ENCODE assay signal across 9 mouse cellular contexts in the genomic region with DNA sequence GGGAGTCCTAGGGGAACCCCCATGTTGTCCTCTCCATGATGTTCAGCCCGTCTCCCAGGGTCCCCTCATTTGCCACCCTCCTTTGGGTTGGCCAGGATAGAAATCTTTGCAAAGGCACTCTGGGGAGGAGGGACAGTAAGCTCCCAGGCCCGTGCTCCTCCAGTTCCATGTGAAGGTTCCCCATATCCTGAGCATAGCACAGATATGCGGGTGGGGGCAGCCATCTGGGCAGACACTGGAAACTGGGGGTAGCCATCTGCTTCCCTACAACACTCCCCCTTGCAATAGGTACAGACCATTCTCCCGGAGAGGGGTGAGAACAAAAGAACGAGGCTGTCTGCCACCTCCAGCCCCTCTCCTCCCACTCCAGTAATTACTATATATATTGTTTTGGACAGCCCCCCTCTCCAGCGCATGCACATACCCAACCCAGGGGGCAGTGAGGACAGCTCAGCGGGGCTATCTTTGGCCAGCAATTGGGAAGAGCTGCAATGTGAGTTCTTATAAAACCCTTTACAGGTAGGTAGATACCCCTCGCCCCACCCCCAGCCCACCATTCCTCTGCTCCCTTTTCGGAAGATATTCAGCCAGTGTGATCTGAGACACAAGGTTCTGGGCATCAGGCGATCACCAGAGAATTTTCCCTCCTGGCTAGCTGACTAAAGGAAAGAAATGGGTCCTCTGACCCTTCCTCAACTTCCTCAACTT. TPM values are rescaled to one million over a fixed set of nuclear protein-coding genes. Genes with fewer than 3 reads are reported as not detected.
DNase-seq lines count a peak whose midpoint lies in the region; ATAC-seq and TF ChIP-seq lines count a peak whose summit lies in the region.
"Had no signal": no experiment of that assay in that cellular context is flagged by ENCODE, and none has a peak within 500 bp of the region (broad histone marks: within the 10 kb centered on the region; RNA-seq: fewer than 3 reads in every experiment).

No protein-coding gene starts in this region.

- H3K4me1 ChIP-seq in CH12.LX (ENCODE audit: control insufficient read depth in 1 of 2, insufficient read depth in 2 of 2), result peaks cover 0 to 15% of the 10 kb centered on the region in 2 experiments; a peak in 1 of 4 replicates
- peaks cover 9% of the 10 kb centered on the region for H3K4me1 ChIP-seq in forebrain, embryonic 11.5 days (replicated peaks; ENCODE audit: control insufficient read depth, insufficient read depth, low read length)

- no peak overlapping the region; the same call in 1 of the 2 replicates for H3K9ac ChIP-seq in CH12.LX (ENCODE audit: insufficient read depth, low read depth)
- peak overlapping the region; percentile 88 for H3K9ac ChIP-seq in forebrain, embryonic 11.5 days (ENCODE audit: low read length)

- dilution Hi-C loops in CH12.LX (cut with MboI; ENCODE audit: extremely low pct_ligation_motif_present, extremely low pct_unique_long_range_greater_than_20kb, low sequenced_read_pairs), result no loop called here

- H3K36me3 ChIP-seq in CH12.LX (replicated peaks in 1 of 2; ENCODE audit: control insufficient read depth in 1 of 2, insufficient read depth in 1 of 2, low read length in 1 of 2), result peaks cover 13 to 59% of the 10 kb centered on the region in 2 experiments
- H3K36me3 ChIP-seq in forebrain, embryonic 11.5 days (ENCODE audit: control insufficient read depth, insufficient read depth, low read length), result peaks cover 6% of the 10 kb centered on the region; the same call in 1 of the 2 replicates

- TF ChIP-seq POLR2A in CH12.LX (IDR thresholded peaks at IDR 0.05; ENCODE audit: low read depth, low read length), result no peak

- peak; percentile 54 for DNase-seq in cerebellum, adult 11 months
- no peak for DNase-seq in cerebellum, adult 8-10 months
- DNase-seq in CH12.LX (ENCODE audit: extremely low read depth), result no peak
- DNase-seq in forebrain, embryonic 11.5 days (ENCODE audit: low spot score), result peak; percentile 56
- DNase-seq in layer of hippocampus, postnatal 36 days, result peak; percentile 83 to 84
- peak; percentile 8 for DNase-seq in naive thymus-derived CD4-positive, alpha-beta T cell, adult 2 months (ENCODE audit: low read depth)
- DNase-seq in adipocyte (ENCODE audit: low spot score), result no peak
- no peak for DNase-seq in thymus, postnatal 4 days

- TF ChIP-seq EP300 in CH12.LX (IDR thresholded peaks at IDR 0.05; ENCODE audit: low read length), result no peak

- H3K27me3 ChIP-seq in CH12.LX (replicated peaks), result no peaks in the 10 kb centered on the region
- no peaks in the 10 kb centered on the region for H3K27me3 ChIP-seq in forebrain, embryonic 11.5 days (ENCODE audit: control insufficient read depth, insufficient read depth, low read length)

- ATAC-seq in forebrain, embryonic 11.5 days (replicated peaks; ENCODE audit: low FRiP score), result no peak

- H3K4me2 ChIP-seq in CH12.LX (ENCODE audit: insufficient read depth, low read depth, poor library complexity, severe bottlenecking), result peak overlapping the region; percentile 79; the same call in 1 of the 2 replicates
- H3K4me2 ChIP-seq in forebrain, embryonic 11.5 days (ENCODE audit: low read depth, low read length, severe bottlenecking), result peak overlapping the region; percentile 100

- TF ChIP-seq RAD21 in CH12.LX (IDR thresholded peaks at IDR 0.05; ENCODE audit: low read depth, low read length), result no peak

- no peak overlapping the region for H3K27ac ChIP-seq in CH12.LX (ENCODE audit: insufficient read depth, low read depth)
- H3K27ac ChIP-seq in forebrain, embryonic 11.5 days (ENCODE audit: low read depth, low read length), result peak overlapping the region; percentile 13; the same call in 1 of the 2 replicates

- in situ Hi-C loops in CH12.LX (cut with MboI; ENCODE audit: low pct_ligation_motif_present, low pct_unique_long_range_greater_than_20kb, low sequenced_read_pairs), result no loop called here

- no peaks in the 10 kb centered on the region for H3K79me2 ChIP-seq in CH12.LX (replicated peaks; ENCODE audit: control insufficient read depth, extremely low read depth, insufficient read depth, poor library complexity, severe bottlenecking)

- 46% methylated on average over 10 of the region's 10 CpGs for WGBS in forebrain, embryonic 11.5 days

- H3K4me3 ChIP-seq in CH12.LX (replicated peaks in 1 of 3; ENCODE audit: low read depth in 2 of 3, low read length in 2 of 3, poor library complexity in 1 of 3), result peak overlapping the region in 2 of 3 experiments; percentile 45 to 68
- H3K4me3 ChIP-seq in forebrain, embryonic 11.5 days (ENCODE audit: low read depth, low read length), result peak overlapping the region; percentile 73

- no peak for TF ChIP-seq CTCF in CH12.LX (conservative IDR thresholded peaks at IDR 0.05 in 1 of 2, IDR thresholded peaks at IDR 0.05 in 1 of 2; ENCODE audit: low read depth in 2 of 2, low read length in 2 of 2)

- peaks cover 7% of the 10 kb centered on the region for H3K9me3 ChIP-seq in CH12.LX (replicated peaks; ENCODE audit: low read length)
- no peaks in the 10 kb centered on the region for H3K9me3 ChIP-seq in forebrain, embryonic 11.5 days (ENCODE audit: control insufficient read depth, low read length)

TF ChIP-seq in CH12.LX, 34 proteins besides CTCF, POLR2A, EP300 and RAD21:
- TF ChIP-seq NRF1 (IDR thresholded peaks at IDR 0.05; ENCODE audit: low read depth, low read length), result no peak
- TF ChIP-seq CHD2 (IDR thresholded peaks at IDR 0.05; ENCODE audit: low read length), result no peak
- no peak for TF ChIP-seq ZNF384 (IDR thresholded peaks at IDR 0.05; ENCODE audit: low read depth, low read length)
- TF ChIP-seq PAX5 (IDR thresholded peaks at IDR 0.05; ENCODE audit: low read length), result no peak
- TF ChIP-seq JUN (IDR thresholded peaks at IDR 0.05; ENCODE audit: insufficient read depth, low read depth, low read length), result no peak
- no peak for TF ChIP-seq IRF4 (IDR thresholded peaks at IDR 0.05; ENCODE audit: low read depth, low read length)
- TF ChIP-seq POLR2AphosphoS2 (IDR thresholded peaks at IDR 0.05; ENCODE audit: low read depth, low read length), result no peak
- no peak for TF ChIP-seq RCOR1 (conservative IDR thresholded peaks at IDR 0.05; ENCODE audit: low read depth, low read length)
- no peak for TF ChIP-seq ELF1 (IDR thresholded peaks at IDR 0.05; ENCODE audit: low read depth, low read length)
- no peak for TF ChIP-seq NELFE (IDR thresholded peaks at IDR 0.05; ENCODE audit: low read depth, low read length)
- no peak for TF ChIP-seq E2F4 (IDR thresholded peaks at IDR 0.05; ENCODE audit: insufficient replicate concordance, low read depth, low read length)
- no peak for TF ChIP-seq JUND (conservative IDR thresholded peaks at IDR 0.05; ENCODE audit: low read depth, low read length)

RNA-seq across cellular contexts. Expression of a gene that starts 2.4 kb away (rescaled TPM):
- total RNA-seq in CH12.LX (2012; rRNA removed) (8.6 and 8.7 TPM in 2 replicates), CH12.LX (2014; rRNA removed) (3.3 and 4.0 TPM in 2 replicates)
- 8.3 and 11.1 TPM in 2 replicates for polyA plus RNA-seq in CH12.LX (2012; ENCODE audit: insufficient read length, low read depth)
- 31.6 and 33.5 TPM in 2 replicates for polyA plus RNA-seq in forebrain, embryonic 11.5 days (2014; fragmentation: Nextera tagmentation; extraction: Ambion mirVana)
- 100 to 1,000 TPM; 359 to 363 TPM for total RNA-seq in layer of hippocampus, postnatal 36 days (2021)

RNA-seq across cellular contexts. Expression of a gene that starts 7.1 kb away (rescaled TPM):
- total RNA-seq in CH12.LX (2012; rRNA removed) (1.2 and 1.7 TPM in 2 replicates), CH12.LX (2014; rRNA removed) (0.05 TPM in 2 replicates)
- polyA plus RNA-seq in CH12.LX (2012; ENCODE audit: insufficient read length, low read depth), result 0.16 and 0.44 TPM in 2 replicates
- polyA plus RNA-seq in forebrain, embryonic 11.5 days (2014; fragmentation: Nextera tagmentation; extraction: Ambion mirVana), result 0.93 and 1.1 TPM in 2 replicates
- 10 to 100 TPM; 15.6 to 27.2 TPM for total RNA-seq in layer of hippocampus, postnatal 36 days (2021)
- polyA plus RNA-seq: erythroblast, embryonic 14.5 days had no signal

RNA-seq across cellular contexts. Expression of a gene that starts 8.0 kb away (rescaled TPM):
- 26.9 and 27.6 TPM in 2 replicates for total RNA-seq in CH12.LX (2012; rRNA removed)
- 18.9 and 19.2 TPM in 2 replicates for total RNA-seq in CH12.LX (2014; rRNA removed)
- 51.2 and 54.4 TPM in 2 replicates for polyA plus RNA-seq in CH12.LX (2012; ENCODE audit: insufficient read length, low read depth)
- 157 and 170 TPM in 2 replicates for polyA plus RNA-seq in forebrain, embryonic 11.5 days (2014; fragmentation: Nextera tagmentation; extraction: Ambion mirVana)
- 100 to 1,000 TPM; 238 TPM for total RNA-seq in layer of hippocampus, postnatal 36 days (2021)

RNA-seq across cellular contexts. Expression of a gene that starts 22.5 kb away (rescaled TPM):
- total RNA-seq in CH12.LX (2012; rRNA removed), result 15.5 and 17.5 TPM in 2 replicates
- 0.74 and 0.98 TPM in 2 replicates for total RNA-seq in CH12.LX (2014; rRNA removed)
- 1.9 and 2.3 TPM in 2 replicates for polyA plus RNA-seq in CH12.LX (2012; ENCODE audit: insufficient read length, low read depth)
- polyA plus RNA-seq in forebrain, embryonic 11.5 days (2014; fragmentation: Nextera tagmentation; extraction: Ambion mirVana), result 7.8 and 8.4 TPM in 2 replicates
- total RNA-seq in layer of hippocampus, postnatal 36 days (2021), result 100 to 1,000 TPM; 115 to 123 TPM

RNA-seq across cellular contexts. Expression of a gene that starts 23.9 kb away (rescaled TPM):
- total RNA-seq in CH12.LX (2012; rRNA removed) (22.7 TPM in 2 replicates), CH12.LX (2014; rRNA removed) (12.5 and 13.3 TPM in 2 replicates)
- polyA plus RNA-seq in CH12.LX (2012; ENCODE audit: insufficient read length, low read depth), result 23.3 and 24.7 TPM in 2 replicates
- 16.4 and 17.2 TPM in 2 replicates for polyA plus RNA-seq in forebrain, embryonic 11.5 days (2014; fragmentation: Nextera tagmentation; extraction: Ambion mirVana)
- total RNA-seq in layer of hippocampus, postnatal 36 days (2021), result 10 to 100 TPM; 91.1 to 95.7 TPM

Comparison
In these comparisons a context has a peak if more than half of its experiments do, and no peak if none do; other contexts are left out.
1. DNase-seq: peak in cerebellum, adult 11 months (single experiment), forebrain, embryonic 11.5 days (single experiment), layer of hippocampus, postnatal 36 days (2 of 2) and naive thymus-derived CD4-positive, alpha-beta T cell, adult 2 months (single experiment); none in cerebellum, adult 8-10 months (single experiment), CH12.LX (single experiment), adipocyte (single experiment) and thymus, postnatal 4 days (single experiment).
2. RNA of a gene that starts 2.4 kb away (total RNA-seq): 359 to 363 TPM in layer of hippocampus, postnatal 36 days; 3.3 to 8.7 TPM in CH12.LX; every median in the first group is over 10 times any median in the second.
3. RNA of a gene that starts 7.1 kb away (total RNA-seq): 15.6 to 27.2 TPM in layer of hippocampus, postnatal 36 days; 0.05 to 1.7 TPM in CH12.LX; every median in the first group is over 4 times any median in the second.
4. RNA of a gene that starts 8.0 kb away (total RNA-seq): 238 TPM in layer of hippocampus, postnatal 36 days; 18.9 to 27.6 TPM in CH12.LX; every median in the first group is over 4 times any median in the second.